Mouse (Mus musculus) liver, adult 10 weeks (tissue): ENCODE results near the gene Slc7a11. TPM values are rescaled to one million over a fixed set of nuclear protein-coding genes. Genes with fewer than 3 reads are reported as not detected.

Source experiments
- polyA plus RNA-seq: library from polyadenylated mRNA; stranded (reverse); fragments of 350-450 nt; fragmentation: Illumina TruSeq; extraction: RNeasy Lipid Tissue Mini Kit (QIAGEN cat#74804); gene quantifications from one replicate; pipeline ENCODE4 v1.2.3, GENCODE M21; 2014; ENCODE audit warnings: low read depth, low replicate concordance

Slc7a11 gene
- not detected for polyA plus RNA-seq

DNA sequence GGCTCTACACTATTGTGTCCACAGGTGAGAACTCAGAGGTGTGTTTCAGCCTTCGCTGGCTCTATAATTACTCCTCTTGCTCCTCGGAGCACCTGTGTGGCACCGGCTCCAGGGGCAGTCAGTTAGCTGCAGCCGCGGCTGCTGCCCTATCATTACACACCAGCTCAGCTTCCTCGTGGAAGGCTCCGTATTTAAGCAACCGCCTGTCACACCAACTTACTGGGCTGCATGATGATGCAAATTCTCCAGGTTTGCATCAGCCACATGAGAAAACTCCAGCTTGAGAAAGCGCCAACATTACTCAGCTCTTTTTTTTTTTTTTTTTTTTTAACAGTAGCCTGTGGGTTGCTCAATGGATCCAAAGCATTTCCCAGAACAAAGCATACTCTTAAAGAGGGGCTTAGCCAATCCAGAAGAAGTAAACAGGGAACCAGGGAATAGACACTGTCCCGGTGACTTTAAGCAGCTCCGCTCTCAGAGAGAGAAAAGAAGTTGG, at the start of gene Slc7a11:
Gene Slc7a11, minus strand, starts transcription at position 194 of the 496 bp plus-strand sequence.

